Mouse (Mus musculus) limb, embryonic 14.5 days (tissue): ENCODE results near the gene Clptm1. TPM values are rescaled to one million over a fixed set of nuclear protein-coding genes. Genes with fewer than 3 reads are reported as not detected.

Source experiments
- ATAC-seq: fragments of 200-750 bp; cut with Nextera tagmentation; 2 replicates; pipeline ENCODE4 v1.8.0; 2017; ENCODE audit warnings: low read depth, moderate number of reproducible peaks, moderate TSS enrichment; ENCODE audit not compliant: low FRiP score
- DNase-seq: peaks from one replicate; pipeline ENCODE4 v3.0.0-alpha.2; 2015; ENCODE audit warnings: low spot score
- H3K27ac ChIP-seq: fragments of 300-500 bp; sonication (generic); replicated peaks from 2 replicates; pipeline ENCODE4 v1.5.1; 2014; ENCODE audit warnings: low read depth, mild to moderate bottlenecking, low read length, moderate library complexity, mixed read lengths
- H3K27me3 ChIP-seq: fragments of 300-500 bp; sonication (generic); 2 replicates; pipeline ENCODE4 v1.6.1; 2014; ENCODE audit warnings: low read length, mixed read lengths; ENCODE audit not compliant: control insufficient read depth, insufficient read depth
- H3K36me3 ChIP-seq: fragments of 300-500 bp; sonication (generic); 2 replicates; pipeline ENCODE4 v1.6.1; 2014; ENCODE audit warnings: mild to moderate bottlenecking, low read length, moderate library complexity, mixed read lengths; ENCODE audit not compliant: control insufficient read depth, insufficient read depth
- H3K4me1 ChIP-seq: fragments of 300-500 bp; sonication (generic); 2 replicates; pipeline ENCODE4 v1.6.1; 2014; ENCODE audit warnings: antibody characterized with exemption, low read length, mixed read lengths; ENCODE audit not compliant: control insufficient read depth, insufficient read depth
- H3K4me2 ChIP-seq: fragments of 300-500 bp; sonication (generic); replicated peaks from 2 replicates; pipeline ENCODE4 v1.6.1; 2014; ENCODE audit warnings: low read depth, mild to moderate bottlenecking, low read length, moderate library complexity; ENCODE audit not compliant: severe bottlenecking
- H3K4me3 ChIP-seq: fragments of 300-500 bp; sonication (generic); replicated peaks from 2 replicates; pipeline ENCODE4 v1.5.1; 2014; ENCODE audit warnings: low read length
- H3K9ac ChIP-seq: fragments of 300-500 bp; sonication (generic); 2 replicates; pipeline ENCODE4 v1.6.1; 2014; ENCODE audit warnings: mild to moderate bottlenecking, low read depth, low read length, moderate library complexity; ENCODE audit not compliant: severe bottlenecking
- H3K9me3 ChIP-seq: fragments of 300-500 bp; sonication (generic); 2 replicates; pipeline ENCODE4 v1.6.1; 2016; ENCODE audit warnings: low read length; ENCODE audit not compliant: control insufficient read depth
- POLR2A ChIP-seq: fragments of 200-500 bp; IDR thresholded peaks from 2 replicates; pipeline ENCODE4 v1.8.0; 2012; ENCODE audit warnings: inconsistent platforms, mild to moderate bottlenecking, moderate library complexity, borderline replicate concordance; ENCODE audit not compliant: insufficient read depth, insufficient read length; ENCODE audit errors: extremely low read depth
- whole genome bisulfite sequencing: fragments of 180-500 bp; shearing (Covaris S2); extraction: QIAGEN DNeasy Blood & Tissue Kit; methylation state at CpG from one replicate; pipeline ENCODE4 v1.1.7; 2014; 5-methylcytosine and 5-hydroxymethylcytosine counted together
- polyA plus RNA-seq, 2 experiments: library from polyadenylated mRNA; depleted of rRNA in 1 of 2; stranded (reverse) in 1 of 2; unstranded in 1 of 2; fragments of >200 nt; fragmentation: Nextera tagmentation in 1 of 2; extraction: Ambion mirVana in 1 of 2; gene quantifications; 2 replicates each; pipeline versions ENCODE4 v1.2.1 to v1.2.3; 2012 to 2014

The Clptm1 gene
- polyA plus RNA-seq, 2 experiments = 68.8 to 90.2 TPM

DNA sequence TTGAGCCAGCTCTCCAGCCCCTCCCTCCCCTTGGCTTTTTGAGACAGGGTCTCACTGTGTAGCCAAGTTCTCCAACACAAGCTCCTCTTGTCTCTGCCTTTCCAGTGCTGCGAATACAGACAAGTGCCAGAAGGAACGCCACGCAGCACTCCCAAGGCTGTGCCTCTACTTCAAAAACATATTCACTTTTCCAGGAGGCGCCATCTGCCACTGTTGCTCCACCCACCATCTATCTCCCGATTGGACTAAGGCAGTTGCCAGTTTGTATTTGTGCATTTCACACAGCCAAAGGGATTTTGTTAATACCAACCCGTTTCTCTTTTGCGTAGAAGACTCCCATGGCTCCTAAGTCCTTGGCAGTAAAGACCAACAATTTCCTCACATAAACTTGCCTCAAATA lies 44.0 kb downstream of the Clptm1 start:
- TF ChIP-seq POLR2A = no peak
- 90% methylated on average over 7 of the region's 7 CpGs for WGBS
- 0 out of 2 replicates have a peak, but pooled peaks cover 3% of the 10 kb centered on the region for H3K36me3 ChIP-seq
- DNase-seq (no peak), ATAC-seq (no peak)
- H3K4me1 ChIP-seq = 0 out of 2 replicates have a peak, but pooled peaks cover 2% of the 10 kb centered on the region
- H3K27me3 ChIP-seq = no peaks in the 10 kb centered on the region
- no peak overlapping the region for H3K27ac ChIP-seq
- no peak overlapping the region for H3K4me3 ChIP-seq
- H3K9me3 ChIP-seq = no peaks in the 10 kb centered on the region
- H3K9ac ChIP-seq = no peak overlapping the region
- no peak overlapping the region for H3K4me2 ChIP-seq

DNA sequence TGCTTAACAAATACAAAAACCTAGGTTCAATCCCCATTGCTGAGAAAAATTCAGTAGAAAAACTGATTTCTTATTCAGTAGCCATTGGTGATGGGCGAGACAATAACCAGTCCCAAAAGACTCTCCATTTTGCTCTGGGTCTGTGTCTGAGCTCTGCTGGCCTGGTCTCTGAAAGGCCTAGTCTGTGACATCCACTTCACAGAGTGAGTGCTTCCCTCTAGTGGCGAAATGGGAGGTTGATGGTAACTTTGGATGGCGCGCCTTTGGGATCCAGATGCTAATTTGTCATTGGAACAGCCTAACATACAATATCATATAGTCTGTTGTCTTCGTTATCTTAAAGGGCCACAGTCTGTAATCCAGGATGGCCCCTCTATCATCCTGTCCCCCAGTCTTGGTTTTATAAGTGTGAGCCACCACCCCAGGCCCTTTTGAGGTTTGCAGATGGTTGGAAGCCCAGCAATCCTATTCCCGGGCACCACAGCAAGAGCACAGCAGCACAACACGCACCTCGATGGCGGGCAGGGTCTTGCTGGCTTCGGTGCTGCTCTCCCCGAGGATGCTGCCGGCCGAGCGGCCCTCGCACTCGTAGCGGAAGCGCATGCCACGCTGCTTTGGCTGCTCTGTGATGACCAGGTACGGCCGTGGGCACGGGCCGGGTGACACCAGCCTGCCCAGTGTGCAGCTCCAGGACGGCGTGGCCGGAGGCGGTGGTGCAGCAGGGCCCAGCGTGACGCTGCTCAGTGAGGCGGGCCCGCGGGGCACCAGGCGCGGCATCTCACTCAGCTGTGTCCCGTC lies 45.6 kb downstream of the Clptm1 start:
- Histone ChIP-seq H3K4me3 (peak overlapping the region; percentile 28), H3K4me2 (peak overlapping the region; percentile 54), H3K27me3 (no peaks in the 10 kb centered on the region), H3K36me3 (0 out of 2 replicates have a peak, but pooled peaks cover 3% of the 10 kb centered on the region), H3K9me3 (no peaks in the 10 kb centered on the region), H3K4me1 (0 out of 2 replicates have a peak, but pooled peaks cover 2% of the 10 kb centered on the region), H3K27ac (no peak overlapping the region), H3K9ac (peak overlapping the region; percentile 57)
- WGBS = 9% methylated on average over 31 of the region's 35 CpGs
- peak; percentile 83 for DNase-seq
- ATAC-seq = peak; percentile 78
- TF ChIP-seq POLR2A = no peak

DNA sequence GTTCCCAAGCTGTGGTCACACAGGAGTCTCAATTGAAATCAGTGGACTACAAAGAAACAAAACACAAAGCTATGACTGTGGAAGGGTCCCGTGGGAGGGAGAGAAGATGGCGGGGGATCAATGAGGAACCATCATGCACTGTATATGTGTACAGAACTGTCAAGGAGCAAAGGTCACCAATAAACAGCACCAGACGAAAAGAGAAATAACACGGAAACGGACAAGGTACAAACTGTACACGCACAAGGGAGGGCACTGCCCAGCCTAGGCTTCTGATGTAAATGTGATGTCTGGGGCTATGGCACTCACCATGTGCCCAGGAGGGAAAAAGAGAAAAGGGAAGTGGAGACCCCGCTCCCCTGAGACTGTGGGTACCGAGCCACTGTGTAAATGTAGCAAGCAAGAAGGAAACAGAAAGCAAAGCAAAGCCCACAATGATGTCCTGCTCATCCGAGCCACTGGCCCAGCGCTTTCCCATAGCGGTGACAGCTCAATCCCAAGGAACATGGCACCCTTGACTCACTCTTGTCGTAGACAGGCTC lies 49.7 kb downstream of the Clptm1 start:
- Histone ChIP-seq H3K27ac (no peak overlapping the region), H3K27me3 (no peaks in the 10 kb centered on the region), H3K36me3 (peaks cover 5% of the 10 kb centered on the region), H3K4me1 (0 out of 2 replicates have a peak, but pooled peaks cover 2% of the 10 kb centered on the region), H3K4me3 (no peak overlapping the region), H3K9me3 (no peaks in the 10 kb centered on the region), H3K9ac (no peak overlapping the region), H3K4me2 (no peak overlapping the region)
- 88% methylated on average over 12 of the region's 12 CpGs for WGBS
- no peak for TF ChIP-seq POLR2A
- DNase-seq = no peak
- ATAC-seq = no peak

- 74% methylated on average over 5 of the region's 5 CpGs for WGBS
- ATAC-seq = no peak
- Histone ChIP-seq H3K4me3 (no peak overlapping the region), H3K4me2 (no peak overlapping the region), H3K9me3 (no peaks in the 10 kb centered on the region), H3K9ac (no peak overlapping the region), H3K4me1 (no peaks in the 10 kb centered on the region), H3K27ac (no peak overlapping the region), H3K36me3 (peaks cover 4% of the 10 kb centered on the region), H3K27me3 (no peaks in the 10 kb centered on the region)
- no peak for TF ChIP-seq POLR2A
- DNase-seq = no peak
Observed at GRCm38 (mm10) chr7:19610969-19611368, 53.9 kb downstream of the Clptm1 start.

DNA sequence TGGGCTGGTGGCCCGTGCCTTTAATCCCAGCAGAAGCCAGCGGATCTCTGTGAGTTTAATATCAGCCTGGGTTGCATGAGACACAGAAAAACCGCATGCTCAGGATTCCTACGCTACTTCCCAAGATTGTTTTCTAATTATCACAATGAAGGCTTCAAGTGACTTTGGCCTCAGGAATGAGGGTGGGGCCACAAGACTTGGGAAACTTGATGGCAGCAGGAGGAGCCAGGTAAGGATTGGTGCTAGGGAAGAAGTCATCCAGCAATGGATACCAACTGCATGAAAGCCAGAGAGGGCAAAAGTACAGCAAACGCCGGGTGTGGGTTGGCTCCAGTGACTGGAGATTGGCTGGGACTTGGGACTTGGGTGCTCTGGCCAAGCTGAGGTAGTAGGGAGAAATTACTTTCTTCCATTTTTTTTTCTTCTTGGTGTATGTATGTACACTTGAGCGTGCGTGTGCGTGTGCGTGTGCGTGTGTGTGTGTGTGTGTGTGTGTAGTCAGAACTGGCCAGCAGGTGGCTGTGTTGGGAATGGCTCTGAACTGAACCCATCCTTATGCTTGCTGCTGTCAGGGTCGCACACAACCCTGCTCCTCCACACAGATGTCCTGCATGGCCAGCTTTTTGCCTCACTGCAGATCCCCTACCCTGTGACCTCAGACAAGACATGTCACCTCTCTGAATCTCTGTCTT lies 55.0 kb downstream of the Clptm1 start:
- 89% methylated on average over 12 of the region's 12 CpGs for WGBS
- Histone ChIP-seq H3K4me3 (no peak overlapping the region), H3K4me2 (no peak overlapping the region), H3K9me3 (no peaks in the 10 kb centered on the region), H3K27me3 (no peaks in the 10 kb centered on the region), H3K27ac (no peak overlapping the region), H3K9ac (no peak overlapping the region), H3K4me1 (no peaks in the 10 kb centered on the region), H3K36me3 (peaks cover 4% of the 10 kb centered on the region)
- ATAC-seq (no peak), DNase-seq (no peak)
- no peak for TF ChIP-seq POLR2A
